Comparison of ENCODE assay signal across 9 mouse cellular contexts in genomic region chr10:94584851-94585359, GRCm38 (mm10).
DNase-seq lines count a peak whose midpoint lies in the region; ATAC-seq lines count a peak whose summit lies in the region.
"Had no signal": no experiment of that assay in that cellular context is flagged by ENCODE, and none has a peak within 500 bp of the region (broad histone marks: within the 10 kb centered on the region; RNA-seq: fewer than 3 reads in every experiment).

No protein-coding gene starts in this region.

- H3K9ac ChIP-seq in neural tube, embryonic 11.5 days (ENCODE audit: low read length), result no peak overlapping the region
- H3K9ac ChIP-seq in hindbrain, embryonic 12.5 days, result no peak overlapping the region
- H3K9ac ChIP-seq: liver, embryonic 14.5 days had no signal

- no peaks in the 10 kb centered on the region for H3K27me3 ChIP-seq in neural tube, embryonic 11.5 days (ENCODE audit: control insufficient read depth, insufficient read depth, low read length)
- peaks cover 4% of the 10 kb centered on the region; the same call in 1 of the 2 replicates for H3K27me3 ChIP-seq in hindbrain, embryonic 12.5 days

- no peak overlapping the region for H3K4me3 ChIP-seq in neural tube, embryonic 11.5 days (ENCODE audit: low read depth, low read length)
- H3K4me3 ChIP-seq in hindbrain, embryonic 12.5 days, result no peak overlapping the region

- no peaks in the 10 kb centered on the region; the same call in 1 of the 2 replicates for H3K4me1 ChIP-seq in neural tube, embryonic 11.5 days (ENCODE audit: control insufficient read depth, insufficient read depth, low read length)
- peaks cover 20% of the 10 kb centered on the region for H3K4me1 ChIP-seq in hindbrain, embryonic 12.5 days

- WGBS in neural tube, embryonic 11.5 days, result 46% methylated on average over 17 of the region's 17 CpGs
- 33% methylated on average over 17 of the region's 17 CpGs for WGBS in hindbrain, embryonic 12.5 days

- H3K27ac ChIP-seq in neural tube, embryonic 11.5 days (ENCODE audit: low read depth, low read length), result no peak overlapping the region
- H3K27ac ChIP-seq in hindbrain, embryonic 12.5 days, result 0 out of 2 replicates have a peak overlapping the region, but pooled peaks have one; percentile 17
- H3K27ac ChIP-seq: liver, embryonic 14.5 days had no signal

- no peak for ATAC-seq in neural tube, embryonic 11.5 days (ENCODE audit: insufficient read depth, low FRiP score, low TSS enrichment)
- no peak for ATAC-seq in hindbrain, embryonic 12.5 days (ENCODE audit: low FRiP score)
- no peak for ATAC-seq in activated CD4-positive, CD25-positive, alpha-beta regulatory T cell, adult 4 months

- DNase-seq in neural tube, embryonic 11.5 days (ENCODE audit: low spot score), result peak; percentile 35
- no peak for DNase-seq in neural tube, embryonic 10.5 days (ENCODE audit: extremely low spot score, low spot score)
- peak; percentile 35 to 39 for DNase-seq in layer of hippocampus, postnatal 14 days (ENCODE audit: low spot score in 2 of 2)
- peak; percentile 20 for DNase-seq in right cerebral cortex, postnatal 4 days
- DNase-seq in embryo, embryonic 11 days, result no peak

- 0 out of 2 replicates have a peak overlapping the region, but pooled peaks have one; percentile 1 for H3K4me2 ChIP-seq in neural tube, embryonic 11.5 days (ENCODE audit: low read depth)
- peak overlapping the region; percentile 35 for H3K4me2 ChIP-seq in hindbrain, embryonic 12.5 days (replicated peaks)
- H3K4me2 ChIP-seq: heart, embryonic 11.5 days had no signal

- H3K9me3 ChIP-seq in neural tube, embryonic 11.5 days (ENCODE audit: control insufficient read depth, low read length), result no peaks in the 10 kb centered on the region
- no peaks in the 10 kb centered on the region; the same call in 1 of the 2 replicates for H3K9me3 ChIP-seq in hindbrain, embryonic 12.5 days (replicated peaks)

- no peaks in the 10 kb centered on the region for H3K36me3 ChIP-seq in neural tube, embryonic 11.5 days (ENCODE audit: control insufficient read depth, insufficient read depth, low read length)
- no peaks in the 10 kb centered on the region for H3K36me3 ChIP-seq in hindbrain, embryonic 12.5 days

Comparison
In these comparisons a context has a peak if more than half of its experiments do, and no peak if none do; other contexts are left out.
1. DNase-seq: peak in neural tube, embryonic 11.5 days (single experiment), layer of hippocampus, postnatal 14 days (2 of 2) and right cerebral cortex, postnatal 4 days (single experiment); none in neural tube, embryonic 10.5 days (single experiment) and embryo, embryonic 11 days (single experiment).